Mouse (Mus musculus) brown adipose tissue, adult 24 weeks (tissue): ENCODE data around the gene Mpp1. TPM values are rescaled to one million over a fixed set of nuclear protein-coding genes. Genes with fewer than 3 reads are reported as not detected.
A peak's percentile ranks its signal among the peaks of the same experiment; 100 is the strongest.
"Not testable (repeated sequence)": the region's sequence is repeated elsewhere in the genome, so short reads cannot be mapped to it uniquely, and the experiment has no call there.

Experiments used
- H3K27ac ChIP-seq: fragments of 200-500 bp; replicated peaks from 2 replicates; pipeline ENCODE4 v1.5.1; 2012; ENCODE audit warnings: low read depth, mild to moderate bottlenecking, low read length
- H3K4me1 ChIP-seq: fragments of 200-500 bp; 2 replicates; pipeline ENCODE4 v1.6.1; 2012; ENCODE audit warnings: low read length, mixed read lengths; ENCODE audit not compliant: control insufficient read depth, insufficient read depth, insufficient read length
- H3K4me3 ChIP-seq: fragments of 200-500 bp; 2 replicates; pipeline ENCODE4 v1.5.1; 2012; ENCODE audit warnings: low read depth, mild to moderate bottlenecking, low read length, moderate library complexity; ENCODE audit not compliant: insufficient read depth
- polyA plus RNA-seq: library from polyadenylated mRNA; stranded (reverse); fragments of >200 nt; gene quantifications from 2 replicates; pipeline ENCODE4 v1.2.4, GENCODE M21; 2012; ENCODE audit not compliant: missing spikeins, insufficient read depth, insufficient read length

Gene Mpp1
- 53.7 and 57.8 TPM in 2 replicates for polyA plus RNA-seq

GRCm38 (mm10) chrX:75130467-75131160 is at the start of gene Mpp1:
Gene Mpp1, minus strand, starts transcription at chrX:75131016.
- Histone ChIP-seq H3K4me3 (peak within 1 kb of the TSS; percentile 82), H3K27ac (peak within 1 kb of the TSS; percentile 74), H3K4me1 (no peaks in the 10 kb centered on the region; the same call in 1 of the 2 replicates)

- Histone ChIP-seq H3K4me3 (no peak within 1 kb of the TSS), H3K27ac (no peak within 1 kb of the TSS), H3K4me1 (no peaks in the 10 kb centered on the region)
Observed at GRCm38 (mm10) chrX:75163670-75164069, 32.9 kb upstream of the Mpp1 start, which contains the start of gene Smim9. Gene Smim9, minus strand, starts transcription at chrX:75163770.

- Histone ChIP-seq H3K4me3 (peak overlapping the region; percentile 33), H3K4me1 (no peaks in the 10 kb centered on the region), H3K27ac (no peak overlapping the region)
Observed at GRCm38 (mm10) chrX:75155576-75156243, 24.9 kb upstream of the Mpp1 start.

DNA sequence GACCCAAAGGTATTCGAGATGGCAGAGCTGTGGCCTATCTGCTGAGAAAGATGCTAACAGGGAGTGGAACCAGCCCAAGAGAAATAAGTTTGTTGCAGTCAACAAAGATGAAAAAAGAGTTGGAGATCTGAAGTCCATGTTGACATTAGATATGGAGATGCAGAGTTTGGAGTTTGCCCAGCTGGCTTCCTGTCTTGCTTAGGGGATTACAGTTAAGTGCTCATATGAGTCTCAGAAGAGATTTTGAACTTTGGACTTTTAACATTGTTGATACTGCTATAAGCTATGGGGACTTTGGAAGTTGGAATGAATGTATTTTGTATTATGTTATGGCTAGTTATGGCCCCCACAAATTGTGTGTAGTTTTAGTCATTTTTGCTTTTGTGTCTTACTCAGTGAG is 21.4 kb upstream of the Mpp1 start:
- no peak overlapping the region for H3K27ac ChIP-seq
- no peaks in the 10 kb centered on the region for H3K4me1 ChIP-seq
- no peak overlapping the region for H3K4me3 ChIP-seq

GRCm38 (mm10) chrX:75150304-75150703 is 19.5 kb upstream of the Mpp1 start:
- no peak overlapping the region for H3K4me3 ChIP-seq
- no peak overlapping the region for H3K27ac ChIP-seq
- H3K4me1 ChIP-seq, result no peaks in the 10 kb centered on the region

- Histone ChIP-seq H3K4me1 (no peaks in the 10 kb centered on the region), H3K4me3 (no peak overlapping the region), H3K27ac (no peak overlapping the region)
Observed at GRCm38 (mm10) chrX:75148414-75148813, 17.6 kb upstream of the Mpp1 start.

DNA sequence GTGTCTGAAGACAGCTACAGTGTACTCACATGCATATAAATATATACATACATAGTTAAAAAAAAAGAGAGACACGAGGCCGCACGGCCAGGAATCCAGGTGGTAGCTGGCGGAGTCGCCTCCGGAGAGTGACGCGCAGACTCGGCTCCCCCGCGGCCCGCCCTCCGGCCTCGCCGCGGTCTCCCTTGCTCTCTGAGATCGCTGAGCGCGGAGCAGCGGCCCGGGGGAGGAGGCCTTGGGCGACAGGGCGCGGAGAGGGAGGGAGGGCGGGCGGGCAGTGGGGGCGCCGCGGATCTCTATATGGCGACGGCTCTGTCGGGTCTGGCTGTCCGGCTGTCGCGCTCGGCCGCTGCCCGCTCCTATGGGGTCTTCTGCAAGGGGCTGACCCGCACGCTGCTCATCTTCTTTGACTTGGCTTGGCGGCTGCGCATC is 12.3 kb upstream of the Mpp1 start:
- not testable (repeated sequence) for H3K4me1 ChIP-seq, H3K27ac ChIP-seq
- H3K4me3 ChIP-seq, result 0 out of 2 replicates have a peak overlapping the region, but pooled peaks have one; percentile 10

- Histone ChIP-seq H3K27ac (no peak overlapping the region), H3K4me1 (no peaks in the 10 kb centered on the region), H3K4me3 (no peak overlapping the region)
Observed at GRCm38 (mm10) chrX:75138182-75138581, 7.4 kb upstream of the Mpp1 start.

GRCm38 (mm10) chrX:75137729-75138128 is 6.9 kb upstream of the Mpp1 start:
- H3K4me3 ChIP-seq, result no peak overlapping the region
- peak overlapping the region; percentile 63 for H3K27ac ChIP-seq
- no peaks in the 10 kb centered on the region for H3K4me1 ChIP-seq

DNA sequence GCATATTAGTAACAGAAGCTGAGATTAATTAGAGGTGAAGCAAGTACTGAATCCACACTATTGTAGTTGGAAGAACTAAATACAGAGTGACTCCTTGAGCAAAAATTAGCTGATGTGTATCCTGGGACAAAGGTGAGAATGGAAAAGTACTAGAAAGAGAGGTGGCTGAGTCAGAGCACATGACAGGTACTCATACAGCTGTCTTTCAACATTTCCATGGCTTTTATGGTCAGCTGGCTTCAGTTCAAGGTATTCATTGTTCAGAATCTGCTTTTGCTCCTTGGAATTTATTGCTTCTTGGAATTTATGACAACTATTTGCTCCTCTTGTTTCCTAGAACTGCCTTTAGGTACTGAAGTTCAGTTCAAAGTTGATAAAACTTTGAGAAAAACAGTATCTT is 6.1 kb upstream of the Mpp1 start:
- no peak overlapping the region for H3K27ac ChIP-seq
- no peak overlapping the region for H3K4me3 ChIP-seq
- H3K4me1 ChIP-seq, result no peaks in the 10 kb centered on the region

DNA sequence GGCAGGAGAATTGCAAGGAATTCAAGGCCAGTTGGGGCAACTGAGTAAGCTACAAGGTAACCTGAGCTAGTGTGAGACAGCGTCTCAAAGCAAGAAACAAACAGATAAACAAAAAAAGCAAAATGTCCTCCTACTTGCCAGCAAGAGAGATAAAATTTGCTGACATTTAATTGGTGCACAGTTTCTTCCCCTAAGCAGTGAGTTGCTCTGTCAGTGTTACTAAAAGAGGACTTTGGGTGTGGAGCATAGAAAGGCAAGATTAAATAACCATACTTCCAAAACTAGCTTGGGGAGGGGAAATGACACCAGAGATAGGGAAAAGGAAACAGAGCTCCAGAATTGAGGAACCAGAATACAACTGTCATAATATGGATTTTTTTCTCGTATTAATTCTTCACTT is 1.3 kb downstream of the Mpp1 start:
- Histone ChIP-seq H3K27ac (peak overlapping the region; percentile 54), H3K4me3 (peak overlapping the region; percentile 23; the same call in 1 of the 2 replicates), H3K4me1 (no peaks in the 10 kb centered on the region; the same call in 1 of the 2 replicates)

- no peak overlapping the region; the same call in 1 of the 2 replicates for H3K4me3 ChIP-seq
Observed at GRCm38 (mm10) chrX:75128333-75128980, 2.4 kb downstream of the Mpp1 start.

DNA sequence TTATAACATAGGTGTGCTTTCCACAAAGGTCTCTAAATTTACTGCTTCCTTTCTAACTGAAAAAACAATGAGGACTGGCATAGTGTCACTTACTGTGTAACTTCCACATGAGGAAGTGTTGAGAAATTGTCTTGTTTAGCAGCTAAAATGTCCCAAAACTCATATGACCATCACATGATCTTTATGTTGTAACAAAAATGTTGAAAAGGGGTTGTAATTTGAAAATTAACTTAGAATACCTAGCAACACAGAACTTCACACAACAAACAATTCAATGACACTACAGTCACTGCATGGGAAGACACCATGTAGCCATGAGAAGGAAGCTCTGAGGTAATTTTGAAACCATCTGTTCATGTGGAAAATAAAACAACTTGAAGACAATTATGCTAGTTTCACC is 3.9 kb downstream of the Mpp1 start:
- Histone ChIP-seq H3K4me1 (no peaks in the 10 kb centered on the region; the same call in 1 of the 2 replicates), H3K4me3 (no peak overlapping the region), H3K27ac (no peak overlapping the region)

More at GRCm38 (mm10) chrX:75128333-75128980, 2.4 kb downstream of the Mpp1 start:
- Histone ChIP-seq H3K4me1 (no peaks in the 10 kb centered on the region; the same call in 1 of the 2 replicates), H3K27ac (no peak overlapping the region; the same call in 1 of the 2 replicates)

- H3K4me3 ChIP-seq, result no peak overlapping the region
- H3K27ac ChIP-seq, result no peak overlapping the region
- no peaks in the 10 kb centered on the region; the same call in 1 of the 2 replicates for H3K4me1 ChIP-seq
Observed at GRCm38 (mm10) chrX:75125606-75126005, 5.2 kb downstream of the Mpp1 start.

DNA sequence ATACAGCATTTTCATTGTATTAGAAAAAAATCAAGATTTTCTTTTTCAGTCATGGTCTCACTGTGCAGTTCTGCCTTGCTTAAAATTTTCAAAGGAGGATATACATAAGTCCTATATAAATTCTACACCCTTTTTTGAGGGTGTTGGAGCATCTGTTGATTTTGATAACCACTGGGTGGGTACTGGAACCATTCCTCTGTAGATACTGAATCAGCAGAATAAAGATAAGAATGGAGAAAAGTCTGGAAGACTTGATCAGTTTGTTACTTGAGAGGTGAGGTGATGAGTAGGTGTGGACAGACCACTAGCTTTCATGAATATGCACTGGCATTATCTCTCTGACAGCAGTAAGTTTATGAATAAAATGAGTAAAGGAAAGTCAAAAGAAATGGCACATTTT is 15.3 kb downstream of the Mpp1 start:
- Histone ChIP-seq H3K4me3 (no peak overlapping the region), H3K27ac (no peak overlapping the region), H3K4me1 (no peaks in the 10 kb centered on the region)
